Mouse (Mus musculus) kidney, adult 2 months (tissue): ENCODE measurements at regions not wholly inside any gene's neighbourhood (a gene's known extent, or its start where the extent isn't known, plus 50 kb on each side); places are given as distances from the start of the nearest gene placed in this dataset.

Experiments used
- CTCF ChIP-seq: fragments of 200-500 bp; conservative IDR thresholded peaks from 2 replicates; pipeline ENCODE4 v1.5.1; 2011; ENCODE audit warnings: low read depth, mild to moderate bottlenecking, control low read depth, low read length, moderate library complexity, mixed read lengths; ENCODE audit not compliant: insufficient read depth, insufficient read length
- POLR2A ChIP-seq: fragments of 200-500 bp; IDR thresholded peaks from one replicate; pipeline ENCODE4 v1.6.1; 2011; ENCODE audit warnings: low read depth, low read length, control low read depth

DNA sequence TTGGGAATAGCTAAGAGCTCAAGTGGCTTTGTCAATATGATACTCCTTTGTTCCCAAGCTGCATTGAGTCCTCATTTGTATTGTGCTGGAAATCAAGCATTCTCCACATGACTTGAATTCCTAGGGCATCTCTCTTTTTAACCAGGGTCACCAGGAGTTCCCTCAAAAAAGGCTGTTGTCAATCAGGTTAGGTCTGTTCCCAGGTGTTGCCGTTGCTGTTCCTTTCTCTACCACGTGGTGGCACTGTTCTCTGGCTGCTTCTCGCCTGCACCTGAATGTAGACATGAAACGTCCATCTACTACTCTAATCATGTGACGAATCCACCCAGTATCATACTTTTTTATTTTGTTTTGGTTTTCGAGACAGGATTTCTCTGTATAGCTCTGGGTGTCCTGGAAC is 118.3 kb downstream of the S1pr1 start:
- TF ChIP-seq CTCF (peak; percentile 96), POLR2A (no peak)
